Mouse (Mus musculus): Measurements from ENCODE around the gene Gm3526.
"Not testable (repeated sequence)": the region's sequence is repeated elsewhere in the genome, so short reads cannot be mapped to it uniquely, and the experiment has no call there.

DNA sequence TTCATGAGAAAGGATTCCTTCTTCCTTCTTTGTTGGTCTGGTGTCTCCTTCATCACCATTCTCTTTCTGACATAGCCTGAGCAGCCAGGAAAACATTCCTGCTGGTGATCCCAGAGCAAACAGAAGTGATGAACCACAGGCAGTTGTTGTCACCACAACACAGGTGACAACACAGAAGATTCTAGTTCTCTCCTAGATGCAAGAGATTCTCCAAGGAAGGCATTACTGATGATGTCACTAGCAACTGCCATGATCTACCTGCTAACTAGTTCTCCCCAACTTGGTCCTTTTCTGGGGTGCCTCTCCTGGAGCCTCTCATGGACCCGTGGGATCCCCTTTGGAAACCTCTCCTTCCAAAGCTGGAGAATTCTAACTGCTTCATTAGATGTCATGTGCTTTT lies at the start of gene Gm3526:
- not testable (repeated sequence) for TF ChIP-seq CTCF, EP300 (IDR thresholded peaks at IDR 0.05; ENCODE audit: low read depth)
